Mouse (Mus musculus): ENCODE measurements around the gene Tut7.
A peak's percentile ranks its signal among the peaks of the same experiment; 100 is the strongest.
"Not testable (repeated sequence)": the region's sequence is repeated elsewhere in the genome, so short reads cannot be mapped to it uniquely, and the experiment has no call there.

Gene Tut7

DNA sequence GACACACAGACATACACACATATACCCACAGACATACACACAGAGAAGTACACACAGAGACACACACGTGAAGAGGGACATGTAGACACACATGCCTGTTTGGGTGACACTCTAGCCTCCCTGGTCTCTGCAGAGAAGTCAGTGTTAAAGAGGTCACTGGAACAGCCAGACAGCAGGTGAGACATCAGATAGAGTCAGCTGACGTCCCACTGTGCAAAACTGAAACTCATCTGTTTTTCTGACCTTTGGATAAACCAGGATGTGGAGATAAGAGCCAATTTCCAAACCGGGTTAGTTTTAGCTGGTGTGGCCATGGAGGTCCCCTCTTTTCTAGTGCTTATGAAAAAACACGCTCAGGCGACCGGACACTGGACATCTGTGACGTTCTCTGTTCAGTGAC is 9.5 kb upstream of the Tut7 start:
- no peak for DNase-seq

DNA sequence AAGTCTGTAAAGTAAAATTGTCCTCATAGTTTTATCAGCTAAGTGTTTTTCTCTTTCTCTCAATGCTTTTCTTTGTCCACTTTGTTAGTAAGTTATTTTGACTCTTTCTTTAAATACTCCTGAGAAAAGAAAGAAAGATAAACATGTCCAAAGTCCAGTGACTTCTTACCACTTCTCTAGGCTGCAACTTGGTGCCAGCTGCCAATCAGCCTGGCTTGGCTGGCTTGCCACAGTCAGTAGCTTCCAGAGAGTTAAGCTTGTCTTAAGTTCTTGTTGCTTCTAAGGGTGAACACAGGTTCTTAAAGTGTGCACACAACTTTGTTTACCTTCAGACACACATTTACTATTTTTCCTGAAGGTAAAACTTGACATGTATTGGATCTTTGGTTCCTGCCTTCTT is 3.0 kb upstream of the Tut7 start:
- peak; percentile 34 for DNase-seq

DNA sequence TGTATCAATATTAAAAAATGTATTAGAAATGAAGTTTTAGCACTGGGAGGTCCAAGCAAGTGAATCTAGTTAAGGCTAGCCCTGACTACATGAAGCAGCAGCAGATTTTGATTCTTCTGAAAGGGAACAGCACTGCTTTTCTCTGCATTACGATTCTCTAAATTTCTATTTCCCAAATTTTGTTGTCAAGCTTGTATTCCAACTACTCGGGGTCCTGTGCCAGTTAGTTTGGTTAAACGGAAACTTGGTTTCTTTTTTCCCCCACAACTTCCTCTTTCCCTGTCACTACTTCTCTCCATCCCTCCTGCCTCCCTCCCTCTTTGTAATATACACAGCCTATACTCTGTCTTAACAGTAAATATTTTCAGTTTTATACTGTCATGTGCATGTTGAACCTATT is 2.1 kb downstream of the Tut7 start:
- no peak for DNase-seq

DNA sequence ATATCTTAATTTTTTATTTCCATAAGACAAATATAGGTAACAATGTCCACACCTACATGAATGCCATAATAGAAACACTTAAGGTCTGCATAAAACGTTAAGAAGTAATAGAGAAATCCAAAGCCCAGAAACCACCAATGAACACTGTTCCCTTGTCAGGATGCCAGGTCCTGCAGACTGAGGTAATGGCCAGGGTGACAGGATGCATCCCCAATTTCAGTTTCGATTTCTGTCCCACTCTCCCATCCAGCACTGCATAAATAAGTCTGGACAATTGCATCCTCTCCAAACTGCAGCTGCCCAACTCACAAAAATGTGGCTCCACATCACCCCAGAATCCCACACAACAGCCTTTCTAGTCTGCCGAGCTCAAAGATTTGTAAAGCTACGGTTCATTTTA is 2.8 kb downstream of the Tut7 start:
- peak; percentile 48 for DNase-seq

DNA sequence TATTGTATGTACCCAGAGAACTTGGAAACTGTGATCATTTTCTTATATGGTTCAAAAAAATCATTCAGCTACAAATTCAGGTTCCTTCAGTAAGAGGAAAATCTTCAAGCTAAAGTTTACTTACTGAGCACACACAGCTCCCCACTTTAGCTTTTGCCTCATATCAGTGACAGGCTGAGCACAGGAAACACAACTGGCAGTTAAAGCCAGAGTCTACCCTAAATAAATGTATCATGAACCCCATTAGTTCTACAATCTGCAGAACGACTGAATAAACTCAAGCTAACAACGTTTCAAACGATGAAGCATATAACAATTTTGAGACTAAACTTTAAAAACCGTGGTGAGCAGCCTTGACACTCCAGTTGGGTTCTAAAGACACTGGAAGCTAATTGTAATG is 5.6 kb downstream of the Tut7 start:
- no peak for DNase-seq

DNA sequence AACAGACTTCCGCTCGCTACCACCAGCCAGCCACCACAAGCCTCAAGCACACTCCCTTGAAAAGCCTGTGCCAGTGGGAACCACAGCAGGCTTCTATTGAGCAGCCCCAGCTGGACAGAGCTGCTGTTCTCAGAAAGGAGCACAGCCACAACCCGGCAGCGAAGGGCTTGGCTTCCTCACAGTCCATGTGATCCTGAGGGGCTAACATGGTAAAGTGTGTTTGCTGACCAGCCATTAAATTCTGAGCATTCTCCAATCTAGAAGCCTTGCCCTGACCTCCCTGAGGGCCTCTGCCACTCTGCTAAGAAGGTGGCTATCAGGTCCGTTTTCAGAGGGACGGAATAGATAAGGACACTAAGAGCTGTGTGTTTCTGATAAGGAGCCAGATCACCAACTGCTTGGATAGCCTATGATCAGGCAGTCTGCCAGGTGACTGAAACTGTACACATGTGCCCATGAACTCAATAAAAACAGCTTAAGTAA is 8.8 kb downstream of the Tut7 start:
- DNase-seq = no peak

DNA sequence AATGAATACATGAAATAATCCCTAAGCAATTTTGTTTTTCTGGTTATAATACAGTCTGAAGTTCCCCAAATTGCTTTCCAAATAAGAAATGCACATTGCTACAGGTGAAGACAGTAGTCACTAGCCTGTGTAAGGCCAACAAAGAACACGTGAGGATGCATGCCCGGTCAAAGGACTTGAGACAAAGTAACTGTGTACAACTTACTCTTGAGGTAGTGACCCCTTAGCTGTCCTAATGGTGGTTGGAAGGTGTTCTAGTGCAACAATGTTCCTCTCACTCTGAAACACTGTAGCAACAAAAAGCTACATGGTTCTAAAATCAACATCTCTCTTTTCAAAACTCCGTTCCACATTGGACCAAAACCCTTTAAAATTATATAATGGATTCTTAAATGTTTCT is 11.4 kb downstream of the Tut7 start:
- no peak for DNase-seq

DNA sequence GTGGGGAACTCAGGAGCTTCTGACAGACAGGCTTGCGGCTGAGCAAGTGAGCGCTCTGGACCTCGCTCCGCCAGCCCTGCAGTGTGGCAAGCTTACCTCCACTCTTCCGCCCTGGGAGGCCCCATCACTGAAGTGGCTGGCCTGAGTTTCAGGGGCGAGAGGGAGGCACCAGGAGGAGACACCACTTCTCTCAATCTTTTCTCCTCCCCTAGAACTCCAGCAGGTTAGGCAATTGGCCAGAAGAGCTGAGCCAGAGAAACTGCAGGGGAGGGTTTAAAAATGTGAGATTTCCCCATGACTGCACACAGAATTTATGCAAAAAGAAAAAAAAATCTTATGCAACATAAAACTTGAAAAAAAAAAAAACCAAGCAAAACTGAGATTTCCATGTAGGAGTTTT is 21.9 kb downstream of the Tut7 start:
- DNase-seq = peak; percentile 19

DNA sequence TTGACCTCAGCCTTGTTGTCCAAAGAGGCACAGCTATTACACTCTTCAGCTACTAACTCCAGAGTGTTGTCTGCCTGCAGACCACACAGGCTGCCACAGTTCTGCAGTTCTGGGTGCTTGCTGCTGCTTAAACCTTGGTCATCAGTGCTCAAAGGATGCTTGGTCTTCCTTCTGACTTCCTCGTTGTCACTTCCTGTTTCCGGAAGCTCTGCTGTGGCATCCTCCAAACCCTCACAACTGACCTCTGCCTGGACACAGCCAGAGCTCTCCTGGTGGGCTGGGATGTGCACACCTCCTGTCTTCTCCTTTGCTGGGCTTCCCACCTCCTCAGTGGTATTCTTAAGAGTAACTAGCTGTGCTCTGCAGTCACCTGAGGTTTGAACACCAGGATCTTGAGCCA is 22.9 kb downstream of the Tut7 start:
- no peak for DNase-seq

DNA sequence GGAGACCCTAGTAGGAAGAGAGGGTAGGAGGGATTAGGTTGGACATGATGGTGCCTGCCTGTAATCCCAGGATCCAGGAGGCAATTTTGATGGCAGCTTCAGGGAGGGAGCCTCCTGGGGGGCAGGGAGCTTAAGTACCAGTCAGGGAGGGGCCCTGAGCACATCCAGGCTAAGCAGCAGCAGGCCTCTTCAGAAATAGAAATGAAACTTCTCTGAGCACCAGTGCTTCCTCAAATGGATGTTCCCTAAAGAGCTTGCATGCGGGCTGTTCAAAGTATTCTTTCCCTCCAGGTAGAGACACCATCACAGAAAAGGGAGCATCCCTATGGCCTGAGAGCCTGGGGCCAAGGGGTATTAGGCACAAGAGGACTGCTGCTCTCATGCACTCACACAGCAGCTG is 24.6 kb downstream of the Tut7 start:
- no peak for DNase-seq

DNA sequence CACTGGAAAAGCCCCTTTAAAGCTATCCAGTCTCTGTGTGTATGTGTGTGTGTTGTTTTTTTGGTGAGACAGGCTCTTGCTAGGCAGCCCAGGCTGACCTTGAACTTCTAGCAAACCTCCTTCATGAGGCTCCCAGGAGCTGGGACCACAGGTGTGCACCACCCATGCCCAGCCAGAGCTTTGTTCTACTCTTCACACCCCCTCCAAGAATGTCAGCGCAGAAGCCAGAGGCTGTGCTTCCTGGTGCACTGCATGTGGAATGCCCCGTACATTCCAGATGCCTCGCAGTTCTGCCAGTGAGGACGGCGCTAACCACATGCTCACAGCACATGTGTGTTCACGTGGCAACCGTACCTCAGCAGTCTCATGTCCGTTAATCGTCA is 26.5 kb downstream of the Tut7 start:
- DNase-seq = no peak

DNA sequence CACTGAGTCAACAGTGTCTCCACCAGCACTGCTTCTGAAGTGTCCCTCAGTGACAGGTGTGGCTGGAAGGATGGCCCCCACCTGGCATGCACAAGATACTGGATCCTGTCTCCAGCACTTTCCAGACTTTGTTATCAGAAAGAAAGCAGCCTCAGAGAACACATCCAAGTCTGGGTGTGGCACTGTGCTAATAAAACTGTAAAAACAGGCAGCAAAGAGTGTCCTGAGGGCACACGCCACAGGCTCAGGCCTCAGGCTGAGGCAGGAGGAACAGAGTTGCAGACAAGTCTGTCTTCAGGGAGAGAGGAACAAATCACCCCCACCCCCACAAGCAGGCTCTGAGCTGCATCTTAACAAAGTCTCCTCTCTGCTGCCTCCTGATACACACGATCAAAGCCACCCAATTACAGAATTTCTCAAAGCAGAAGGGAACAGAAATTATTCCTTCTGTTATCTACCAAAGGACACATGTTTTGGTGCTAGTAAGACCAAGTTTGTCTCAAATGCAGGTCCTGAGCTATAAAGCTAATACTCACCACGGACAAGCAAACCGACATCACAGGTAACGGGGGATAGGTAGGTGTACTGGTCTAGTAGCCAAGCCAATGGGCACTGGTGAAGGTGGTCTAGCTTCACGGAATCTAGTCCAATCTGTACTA is 27.0 kb downstream of the Tut7 start:
- no peak for DNase-seq

DNA sequence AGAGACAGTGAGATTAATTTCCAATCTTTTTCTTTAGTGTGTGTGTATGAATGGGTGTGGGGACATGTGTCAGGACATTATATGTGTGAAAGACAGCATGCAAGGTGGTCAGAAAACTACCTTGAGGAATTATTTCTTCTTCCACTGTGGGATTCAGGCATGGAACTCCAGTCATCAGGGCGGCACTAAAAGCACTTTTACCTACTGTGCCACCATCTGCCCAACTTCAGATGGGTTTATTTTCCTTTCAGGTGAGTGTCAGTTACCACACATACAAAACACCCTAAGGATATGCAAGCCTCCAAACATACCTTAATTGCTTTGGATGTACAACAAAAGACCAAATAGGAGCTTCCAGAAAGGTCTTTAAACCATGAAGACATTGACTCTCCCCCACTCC is 28.2 kb downstream of the Tut7 start:
- no peak for DNase-seq

DNA sequence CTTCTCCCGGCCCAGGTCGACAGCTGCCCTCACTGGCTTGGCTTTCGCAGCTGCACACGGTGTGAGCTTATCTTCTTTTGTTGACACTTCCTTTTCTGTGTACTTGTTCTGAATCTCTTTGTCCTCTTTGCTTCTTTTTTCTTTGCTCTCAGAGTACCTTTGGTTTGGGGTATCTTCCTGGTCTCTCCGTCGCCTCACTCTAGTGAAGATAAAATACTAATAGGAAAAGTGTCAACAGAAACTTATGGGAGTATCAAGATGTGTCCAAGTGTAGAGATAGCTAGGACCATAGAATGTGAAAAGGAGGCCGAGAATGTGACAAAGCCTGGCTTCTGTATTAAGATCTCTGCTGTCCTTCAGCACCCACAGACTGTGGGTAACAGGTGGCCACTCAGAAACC is 40.8 kb downstream of the Tut7 start, which contains the start of gene Gm49354:
TSS of gene Gm49354 (minus strand) at position 101 of the 400 bp plus-strand sequence.
- no peak for DNase-seq

DNA sequence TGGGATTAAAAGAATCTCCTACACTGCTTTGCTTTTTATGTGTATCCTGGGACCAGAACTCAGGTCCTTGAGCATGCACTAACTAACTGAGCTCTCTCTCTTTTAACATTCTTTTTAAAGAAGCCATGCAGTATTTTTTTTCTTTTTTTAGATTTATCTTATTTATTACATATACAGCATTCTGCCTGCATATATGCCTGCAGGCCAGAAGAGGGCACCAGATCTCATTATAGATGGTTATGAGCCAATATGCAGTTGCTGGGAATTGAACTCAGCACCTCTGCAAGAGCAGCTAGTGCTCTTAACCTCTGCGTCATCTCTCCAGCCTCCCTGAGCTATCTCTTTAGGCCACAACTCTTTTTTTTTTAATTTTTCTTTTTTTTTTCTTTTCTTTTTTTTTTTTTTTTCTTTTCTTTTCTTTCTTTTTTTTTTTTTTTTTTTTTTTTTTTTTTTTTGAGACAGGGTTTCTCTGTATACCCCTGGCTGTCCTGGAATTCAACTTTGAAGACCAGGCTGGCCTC is 43.1 kb downstream of the Tut7 start:
- not testable (repeated sequence) for DNase-seq

DNA sequence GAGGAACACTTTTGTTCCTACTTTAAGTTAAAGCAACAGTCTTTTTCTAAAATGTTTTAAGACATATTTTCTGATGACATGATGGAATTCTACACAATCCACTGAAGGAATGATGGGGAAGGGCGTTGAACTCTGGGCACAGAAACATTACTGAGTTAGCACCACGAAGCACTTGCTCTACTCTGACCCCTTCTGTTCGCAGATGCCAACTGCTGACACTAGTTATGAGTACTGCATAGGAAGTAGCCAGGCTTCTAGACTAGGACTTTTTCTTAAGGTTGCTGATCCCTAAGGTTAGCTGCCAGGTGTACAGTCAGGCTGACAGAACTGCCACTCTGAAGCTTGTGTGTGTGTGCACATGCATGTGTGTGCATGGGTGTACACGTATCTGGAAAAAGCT is 43.7 kb downstream of the Tut7 start:
- peak; percentile 28 for DNase-seq

DNA sequence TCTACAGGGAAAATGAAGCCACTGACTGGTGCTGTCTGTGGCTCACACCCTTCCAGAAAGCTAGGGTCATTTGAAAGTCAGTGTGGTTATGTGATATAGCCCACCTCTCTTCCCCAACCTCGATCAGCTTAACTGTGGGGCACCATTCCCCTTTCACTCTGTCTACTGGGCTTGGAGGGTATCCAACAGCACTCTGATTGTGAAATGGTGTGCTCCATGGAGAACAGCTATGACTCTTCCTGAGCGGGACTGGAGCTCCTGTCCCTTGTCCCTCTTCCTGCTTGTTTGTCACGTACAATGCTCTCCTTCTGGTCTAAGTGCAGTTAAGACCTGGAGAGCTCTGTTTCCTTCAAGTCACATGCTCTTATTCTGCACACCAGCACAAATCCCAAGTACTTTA is 47.8 kb downstream of the Tut7 start:
- no peak for DNase-seq

DNA sequence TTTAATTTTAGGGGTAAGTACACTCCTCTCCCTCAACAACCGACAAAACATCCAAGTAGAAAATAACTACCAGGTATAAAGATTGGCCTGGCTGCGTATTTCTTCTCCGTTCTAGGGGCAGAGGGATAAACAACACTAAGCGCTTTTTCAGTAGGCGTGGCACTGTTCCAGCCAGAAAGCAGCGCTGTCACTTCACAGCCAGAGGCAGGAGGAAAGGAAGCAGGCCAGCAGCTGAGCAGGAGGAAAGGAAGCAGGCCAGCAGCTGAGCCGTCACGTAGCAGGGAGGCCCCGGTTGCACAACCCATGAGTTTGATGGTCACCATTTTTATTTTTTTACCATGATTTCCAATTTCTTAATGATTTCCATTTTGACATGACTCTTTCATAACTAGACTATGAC is 51.7 kb downstream of the Tut7 start:
- peak; percentile 89 for DNase-seq

DNA sequence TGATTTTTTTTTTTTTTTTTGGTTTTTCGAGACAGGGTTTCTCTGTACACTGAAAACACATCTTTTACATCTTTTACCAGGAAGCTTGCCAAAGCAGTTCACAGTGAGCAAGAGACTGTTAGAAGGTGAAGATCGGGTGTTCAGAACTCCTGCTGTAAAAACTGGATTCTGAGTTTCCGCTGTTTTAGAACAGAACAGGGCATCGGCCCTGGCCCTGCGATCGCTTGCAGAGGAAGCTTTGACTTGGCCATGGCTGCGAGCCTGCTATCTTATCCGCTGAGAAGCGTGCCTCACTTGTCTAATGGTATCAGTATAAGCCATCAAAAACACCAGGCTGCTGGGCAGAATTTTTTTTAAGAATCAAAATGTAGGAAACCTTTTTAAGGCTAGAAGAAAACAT is 52.1 kb downstream of the Tut7 start:
- DNase-seq = no peak

DNA sequence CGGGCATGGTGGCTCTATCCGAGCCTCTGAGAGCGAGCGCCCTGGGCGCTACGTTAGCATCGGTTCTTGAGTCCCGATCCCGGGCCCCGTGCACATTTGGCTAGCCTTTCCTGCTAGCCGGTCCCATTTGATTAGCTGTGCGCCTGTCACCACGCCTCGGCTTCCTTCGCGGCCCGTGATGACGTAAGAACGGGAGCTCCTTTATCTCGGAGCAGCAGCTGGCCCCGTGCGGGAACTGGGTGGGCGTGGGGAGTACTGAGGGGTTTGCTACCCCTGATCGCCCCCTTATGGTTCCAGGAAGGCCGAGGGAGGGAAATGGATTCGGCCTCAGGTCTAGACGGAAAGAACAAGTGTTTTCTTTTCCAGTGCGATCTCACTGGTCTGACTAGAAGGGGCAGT is 52.8 kb downstream of the Tut7 start:
- DNase-seq = peak; percentile 90

DNA sequence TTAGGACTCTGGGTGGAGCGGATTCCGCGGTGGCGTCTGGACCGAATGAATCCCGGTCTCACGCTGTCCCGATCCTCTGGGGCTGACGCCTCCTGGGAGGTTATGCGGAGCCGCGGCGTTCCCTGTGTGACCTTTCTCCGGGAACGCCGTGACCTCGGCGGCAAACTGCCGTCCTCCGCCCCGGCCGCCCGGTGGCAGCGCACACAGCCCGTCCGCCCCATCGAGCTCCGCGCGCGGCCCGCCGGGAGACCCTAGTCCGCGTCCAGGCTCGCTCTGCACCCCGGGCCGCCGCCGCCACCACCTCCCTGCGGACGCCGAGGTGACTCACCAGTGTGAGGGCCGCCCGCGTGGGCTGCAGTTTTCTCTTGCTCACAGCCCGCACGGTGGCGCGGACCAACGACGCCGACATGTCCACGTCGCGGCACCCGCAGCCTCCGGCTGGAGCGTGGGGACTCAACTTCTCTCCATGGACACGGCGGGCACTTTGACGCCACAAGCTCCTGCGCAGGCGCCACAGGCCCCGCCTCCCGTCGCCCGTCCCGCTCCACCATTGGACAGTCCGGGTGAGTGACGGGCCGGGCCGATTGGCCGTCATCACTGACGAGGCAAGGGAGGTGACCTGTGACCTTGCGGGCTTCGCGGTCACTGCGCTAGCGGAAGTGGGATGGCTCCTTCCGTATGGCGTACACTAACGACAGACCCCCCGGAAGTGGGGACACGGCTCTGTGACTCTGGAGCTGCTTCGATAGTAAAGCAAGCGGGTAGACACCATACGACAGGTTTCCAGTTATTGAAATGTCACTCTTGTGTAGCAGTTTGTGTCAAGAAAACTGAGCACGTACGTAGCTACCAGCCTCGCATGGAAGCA is 53.4 kb downstream of the Tut7 start, which contains the start of gene Isca1:
TSS of gene Isca1 (minus strand) at position 515 of the 868 bp plus-strand sequence.
- peak; percentile 99 for DNase-seq

DNA sequence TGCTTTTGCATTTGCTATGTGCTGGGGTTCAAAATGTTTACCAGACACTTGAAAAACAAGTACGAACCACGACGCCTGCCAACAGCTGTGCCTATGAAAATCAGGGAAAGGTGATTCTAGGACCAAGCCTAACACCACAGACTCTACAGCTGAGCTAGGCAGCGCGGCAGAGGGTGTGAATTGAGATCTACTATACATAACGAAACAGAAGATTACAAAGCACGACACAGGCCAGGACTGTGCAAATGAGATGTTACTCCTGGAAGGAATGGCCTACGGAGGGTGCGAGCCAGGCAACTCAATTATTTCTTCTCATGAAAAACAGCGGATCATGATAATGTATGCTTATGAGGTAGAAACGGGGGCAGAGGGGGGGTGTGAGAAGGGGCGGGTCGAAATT is 54.4 kb downstream of the Tut7 start:
- no peak for DNase-seq

DNA sequence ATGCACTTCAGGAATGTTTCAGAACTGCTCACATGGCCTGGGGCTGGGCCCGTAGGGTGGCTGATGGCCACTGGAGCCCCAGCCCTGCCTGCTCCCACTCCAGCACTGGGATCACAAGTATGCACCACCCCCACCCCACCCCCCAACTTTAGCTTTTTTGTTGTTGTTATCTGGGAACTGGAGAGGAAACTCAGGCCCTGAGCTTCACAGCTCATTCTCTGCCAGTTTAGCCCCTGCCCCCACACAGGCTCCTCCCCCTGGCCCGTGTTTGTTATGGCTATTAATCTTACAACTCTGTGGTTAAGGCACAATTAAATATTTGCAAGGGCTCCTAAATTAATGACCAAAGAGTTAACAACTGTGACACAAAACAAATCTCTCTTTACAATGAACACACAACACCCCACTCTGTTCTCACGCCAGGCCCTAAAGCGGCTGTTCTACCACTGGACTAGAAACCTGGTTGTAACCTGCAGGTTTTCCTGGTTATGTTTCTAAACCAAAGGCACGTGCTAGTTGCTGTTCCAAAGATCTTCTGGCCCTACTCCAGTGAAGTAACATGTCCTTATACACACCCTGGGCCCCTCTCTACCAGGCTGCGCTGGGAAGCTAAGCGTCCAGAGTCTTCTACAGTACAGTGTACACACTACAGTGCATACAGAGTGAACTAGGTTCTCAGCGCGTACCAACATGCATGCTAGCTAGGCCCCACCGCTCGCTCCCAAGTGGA is 56.0 kb downstream of the Tut7 start:
- peak; percentile 85 for DNase-seq

All from kidney, postnatal 10 days (tissue).